Comparison of ENCODE assay signal across 22 mouse cellular contexts in the genomic region with DNA sequence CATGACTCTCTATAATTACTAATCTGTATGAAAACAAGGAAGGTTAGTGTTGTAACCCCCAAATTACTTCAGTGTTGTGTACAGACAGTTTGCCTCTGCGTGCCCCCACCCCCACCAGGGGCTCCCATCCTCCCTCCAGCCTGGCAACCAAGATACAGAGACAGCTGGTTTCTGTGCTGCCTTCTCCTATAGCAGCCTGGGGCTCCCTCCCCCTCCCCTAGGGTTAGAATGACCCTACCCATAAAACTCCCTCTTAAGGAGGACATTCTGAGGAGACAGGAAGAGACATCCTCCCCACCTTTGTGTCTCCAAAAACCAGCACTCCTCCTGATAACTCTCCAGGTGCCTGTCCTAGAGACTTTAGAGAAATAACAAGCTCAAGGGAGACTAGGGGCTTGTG. TPM values are rescaled to one million over a fixed set of nuclear protein-coding genes. Genes with fewer than 3 reads are reported as not detected.
"Had no signal": no experiment of that assay in that cellular context is flagged by ENCODE, and none has a peak within 500 bp of the region (broad histone marks: within the 10 kb centered on the region; RNA-seq: fewer than 3 reads in every experiment).

No protein-coding gene starts in this region.

- H3K27ac ChIP-seq: layer of hippocampus, adult 2 months; limb, embryonic 12.5 days; limb, embryonic 15.5 days; liver, embryonic 14.5 days; macrophage; midbrain, embryonic 12.5 days; midbrain, embryonic 15.5 days; neural tube, embryonic 12.5 days; neural tube, embryonic 15.5 days; stomach, postnatal 0 days had no signal

- ATAC-seq: intestine, postnatal 0 days; liver, postnatal 0 days; lung, postnatal 0 days; midbrain, embryonic 15.5 days had no signal

- DNase-seq: kidney, adult 8-10 months; kidney, postnatal 25 days; layer of hippocampus, adult 9-11 months; liver, postnatal 0 days; lung, embryonic 14.5 days; right cerebral cortex, adult 18-20 months; right cerebral cortex, postnatal 14 days; right cerebral cortex, postnatal 4 days; thymus, postnatal 25 days had no signal

- H3K27me3 ChIP-seq: limb, embryonic 12.5 days; limb, embryonic 15.5 days; midbrain, embryonic 12.5 days; midbrain, embryonic 15.5 days; neural tube, embryonic 12.5 days; neural tube, embryonic 15.5 days had no signal

- H3K4me2 ChIP-seq: limb, embryonic 12.5 days; limb, embryonic 15.5 days; liver, embryonic 11.5 days; lung, embryonic 14.5 days; midbrain, embryonic 12.5 days; midbrain, embryonic 15.5 days; neural tube, embryonic 12.5 days; neural tube, embryonic 15.5 days had no signal

- H3K36me3 ChIP-seq: limb, embryonic 12.5 days; limb, embryonic 15.5 days; midbrain, embryonic 12.5 days; midbrain, embryonic 15.5 days; neural tube, embryonic 12.5 days; neural tube, embryonic 15.5 days had no signal

- H3K9me3 ChIP-seq: limb, embryonic 12.5 days; limb, embryonic 15.5 days; midbrain, embryonic 12.5 days; midbrain, embryonic 15.5 days; neural tube, embryonic 12.5 days; neural tube, embryonic 15.5 days had no signal

- H3K9ac ChIP-seq: limb, embryonic 12.5 days; limb, embryonic 15.5 days; liver, embryonic 14.5 days; liver, postnatal 0 days; lung, embryonic 14.5 days; midbrain, embryonic 12.5 days; midbrain, embryonic 15.5 days; neural tube, embryonic 12.5 days; neural tube, embryonic 15.5 days had no signal

- H3K4me3 ChIP-seq: layer of hippocampus, adult 2 months; limb, embryonic 12.5 days; limb, embryonic 15.5 days; midbrain, embryonic 12.5 days; midbrain, embryonic 15.5 days; neural tube, embryonic 12.5 days; neural tube, embryonic 15.5 days had no signal

- H3K4me1 ChIP-seq: midbrain, embryonic 12.5 days; midbrain, embryonic 15.5 days; neural tube, embryonic 15.5 days had no signal

RNA-seq across cellular contexts. Expression of gene Tpd52l1, which starts 52.8 kb away (rescaled TPM):
- polyA plus RNA-seq: macrophage had no signal
